Mouse (Mus musculus): ENCODE data around the gene Fgfr2. TPM values are rescaled to one million over a fixed set of nuclear protein-coding genes. Genes with fewer than 3 reads are reported as not detected.

Gene Fgfr2
- total RNA-seq, 1 experiment: 37.5 TPM

DNA sequence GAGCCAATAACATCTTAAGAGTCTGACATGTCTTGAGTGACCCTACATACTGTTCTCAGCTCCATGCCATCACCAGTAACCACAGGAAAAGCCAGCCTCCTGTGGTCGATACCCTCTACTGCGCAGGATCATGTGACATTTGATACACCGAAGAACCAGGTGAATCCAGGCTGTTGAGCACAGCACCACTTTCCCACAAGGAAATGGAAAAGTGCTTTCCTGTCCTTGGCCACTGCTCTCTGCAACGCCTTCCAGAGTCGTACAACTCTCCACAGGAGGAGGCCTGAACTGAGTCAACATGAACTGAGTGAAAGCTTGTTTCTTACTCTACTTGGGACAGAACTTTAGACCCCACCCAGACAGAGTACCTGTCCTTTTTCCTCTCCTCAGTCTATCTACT, 321.6 kb downstream of the Fgfr2 start:
- Histone ChIP-seq H3K36me3 (ENCODE audit: control insufficient read depth, insufficient read depth, low read length, poor library complexity, severe bottlenecking) (0 out of 2 replicates have a peak, but pooled peaks cover 2% of the 10 kb centered on the region), H3K4me3 (ENCODE audit: insufficient read depth in 1 of 2, low read depth in 1 of 2, low read length in 2 of 2, poor library complexity in 1 of 2, severe bottlenecking in 1 of 2) (no peak overlapping the region), H3K9ac (ENCODE audit: insufficient read depth, low read depth, low read length, poor library complexity, severe bottlenecking) (no peak overlapping the region), H3K4me1 (ENCODE audit: control insufficient read depth in 2 of 2, insufficient read depth in 2 of 2, low read length in 2 of 2, poor library complexity in 1 of 2) (peaks cover 4 to 26% of the 10 kb centered on the region in 2 experiments; a peak in 3 of 4 replicates), H3K27ac (ENCODE audit: insufficient read depth, low read depth, low read length, poor library complexity, severe bottlenecking) (no peak overlapping the region), H3K9me3 (ENCODE audit: control insufficient read depth, insufficient read depth, low read depth, low read length) (no peaks in the 10 kb centered on the region)
- no peak for TF ChIP-seq MAFK (IDR thresholded peaks at IDR 0.05; ENCODE audit: insufficient read depth, low read depth, low read length)
- TF ChIP-seq ZC3H11A (IDR thresholded peaks at IDR 0.05; ENCODE audit: borderline replicate concordance, low read depth, low read length): no peak
- no peak for TF ChIP-seq HCFC1 (IDR thresholded peaks at IDR 0.05; ENCODE audit: borderline replicate concordance, insufficient read depth, low read length)
- no peak for TF ChIP-seq ZNF384 (IDR thresholded peaks at IDR 0.05; ENCODE audit: low read depth, low read length)
- TF ChIP-seq CHD2 (IDR thresholded peaks at IDR 0.05; ENCODE audit: low read depth, low read length): no peak
- in situ Hi-C loops (cut with MboI; ENCODE audit: low sequenced_read_pairs in 2 of 2, unreplicated experiment in 2 of 2): no loop called here
- DNase-seq (ENCODE audit: low read depth, low spot score): no peak

DNA sequence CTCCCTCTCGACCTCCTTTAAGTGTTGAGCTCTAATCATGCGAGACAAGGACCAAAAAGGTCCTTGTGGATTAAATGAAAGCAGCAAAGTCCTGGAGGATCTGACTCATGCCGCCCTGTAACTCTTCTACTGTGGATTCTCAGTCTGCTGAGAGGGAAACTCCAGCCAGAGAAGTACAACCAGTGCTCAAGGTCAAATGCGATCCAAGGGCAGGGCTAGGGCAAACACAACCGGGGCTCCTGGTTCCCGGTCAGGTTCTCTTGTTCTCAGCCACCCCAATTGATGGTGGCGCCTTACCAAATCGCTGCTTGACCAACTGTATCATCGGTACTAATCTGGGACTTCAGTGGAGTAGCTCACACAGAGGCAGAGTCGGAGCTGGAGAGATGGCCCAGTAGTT, 322.3 kb downstream of the Fgfr2 start:
- Histone ChIP-seq H3K9ac (ENCODE audit: insufficient read depth, low read depth, low read length, poor library complexity, severe bottlenecking) (no peak overlapping the region), H3K4me3 (ENCODE audit: insufficient read depth in 1 of 2, low read depth in 1 of 2, low read length in 2 of 2, poor library complexity in 1 of 2, severe bottlenecking in 1 of 2) (no peak overlapping the region), H3K9me3 (ENCODE audit: control insufficient read depth, insufficient read depth, low read depth, low read length) (no peaks in the 10 kb centered on the region), H3K4me1 (ENCODE audit: control insufficient read depth in 2 of 2, insufficient read depth in 2 of 2, low read length in 2 of 2, poor library complexity in 1 of 2) (peaks cover 4 to 23% of the 10 kb centered on the region in 2 experiments; a peak in 3 of 4 replicates), H3K27ac (ENCODE audit: insufficient read depth, low read depth, low read length, poor library complexity, severe bottlenecking) (no peak overlapping the region), H3K36me3 (ENCODE audit: control insufficient read depth, insufficient read depth, low read length, poor library complexity, severe bottlenecking) (0 out of 2 replicates have a peak, but pooled peaks cover 2% of the 10 kb centered on the region)
- DNase-seq (ENCODE audit: low read depth, low spot score): no peak
- in situ Hi-C loops (cut with MboI; ENCODE audit: low sequenced_read_pairs in 2 of 2, unreplicated experiment in 2 of 2): no loop called here
- no peak for TF ChIP-seq CHD2 (IDR thresholded peaks at IDR 0.05; ENCODE audit: low read depth, low read length)

DNA sequence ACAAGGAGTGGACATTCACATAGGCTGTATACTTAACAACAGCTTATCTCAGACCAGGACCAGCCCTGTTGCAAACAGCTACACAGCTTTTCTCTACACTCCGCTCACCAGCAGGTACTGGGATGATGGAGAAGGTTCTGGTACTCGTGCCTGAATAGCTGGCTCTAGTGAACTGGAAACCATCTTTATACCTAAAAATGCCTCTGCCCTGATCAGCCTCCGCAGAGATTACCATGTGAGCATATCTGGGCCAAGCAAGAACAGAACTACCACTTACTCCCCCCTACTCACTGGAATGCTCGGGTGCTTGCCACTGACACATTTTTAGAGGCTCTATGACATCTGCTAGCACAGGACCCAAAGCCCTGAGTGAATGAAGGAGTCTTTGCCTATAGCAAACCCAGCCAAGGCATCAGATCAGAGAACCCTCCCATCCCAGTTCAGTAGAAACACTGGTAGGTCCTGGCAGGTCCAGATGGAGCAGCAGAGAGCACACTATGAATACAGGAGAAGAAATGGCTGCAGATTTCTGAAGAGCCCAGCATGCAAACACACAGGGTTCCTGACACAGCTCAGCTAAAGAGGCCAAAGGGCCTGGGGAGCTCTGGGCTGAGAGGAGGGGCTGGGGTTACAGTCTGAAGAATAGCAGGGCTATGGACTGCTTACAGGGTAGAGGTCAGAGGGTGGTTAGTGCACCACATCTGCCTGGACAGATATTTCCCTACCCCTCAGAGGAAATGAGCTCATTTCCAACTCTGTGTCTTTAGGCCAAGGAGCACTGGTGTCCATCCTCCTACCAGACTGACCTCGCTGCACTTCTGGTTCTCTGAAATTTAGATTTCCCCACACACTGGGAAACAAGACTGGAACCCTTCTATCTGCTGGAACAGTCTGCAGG, 323.8 kb downstream of the Fgfr2 start:
- TF ChIP-seq ZNF384 (IDR thresholded peaks at IDR 0.05; ENCODE audit: low read depth, low read length) (no peak), HCFC1 (IDR thresholded peaks at IDR 0.05; ENCODE audit: borderline replicate concordance, insufficient read depth, low read length) (no peak)
- no peak overlapping the region for H3K9ac ChIP-seq (ENCODE audit: insufficient read depth, low read depth, low read length, poor library complexity, severe bottlenecking)
- DNase-seq (ENCODE audit: low read depth, low spot score): no peak
- no peak overlapping the region for H3K4me3 ChIP-seq (ENCODE audit: insufficient read depth in 1 of 2, low read depth in 1 of 2, low read length in 2 of 2, poor library complexity in 1 of 2, severe bottlenecking in 1 of 2)
- in situ Hi-C loops (cut with MboI; ENCODE audit: low sequenced_read_pairs in 2 of 2, unreplicated experiment in 2 of 2): no loop called here
- peaks cover 4 to 23% of the 10 kb centered on the region in 2 experiments; a peak in 3 of 4 replicates for H3K4me1 ChIP-seq (ENCODE audit: control insufficient read depth in 2 of 2, insufficient read depth in 2 of 2, low read length in 2 of 2, poor library complexity in 1 of 2)
- no peaks in the 10 kb centered on the region for H3K9me3 ChIP-seq (ENCODE audit: control insufficient read depth, insufficient read depth, low read depth, low read length)
- 0 out of 2 replicates have a peak, but pooled peaks cover 2% of the 10 kb centered on the region for H3K36me3 ChIP-seq (ENCODE audit: control insufficient read depth, insufficient read depth, low read length, poor library complexity, severe bottlenecking)
- H3K27ac ChIP-seq (ENCODE audit: insufficient read depth, low read depth, low read length, poor library complexity, severe bottlenecking): no peak overlapping the region

DNA sequence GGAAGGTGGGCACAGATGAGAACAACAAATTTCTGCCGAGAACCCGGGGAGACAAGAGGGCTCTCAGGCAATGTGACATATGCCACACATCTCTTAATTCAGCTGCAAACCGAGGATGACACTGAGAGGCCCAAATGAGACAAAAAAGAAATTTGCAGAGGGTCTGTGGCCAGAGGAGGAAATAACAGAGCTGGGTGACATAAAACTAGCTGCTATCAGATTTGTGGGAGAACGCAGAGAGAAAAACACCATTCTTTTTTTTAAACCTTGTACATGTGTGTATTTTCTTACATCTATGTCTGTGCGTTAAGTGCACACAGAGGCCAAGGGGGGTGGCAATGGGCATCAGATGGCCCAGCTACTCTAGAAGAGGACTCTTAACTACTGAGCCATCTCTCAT, 328.0 kb downstream of the Fgfr2 start:
- in situ Hi-C loops (cut with MboI; ENCODE audit: low sequenced_read_pairs in 2 of 2, unreplicated experiment in 2 of 2): no loop called here

DNA sequence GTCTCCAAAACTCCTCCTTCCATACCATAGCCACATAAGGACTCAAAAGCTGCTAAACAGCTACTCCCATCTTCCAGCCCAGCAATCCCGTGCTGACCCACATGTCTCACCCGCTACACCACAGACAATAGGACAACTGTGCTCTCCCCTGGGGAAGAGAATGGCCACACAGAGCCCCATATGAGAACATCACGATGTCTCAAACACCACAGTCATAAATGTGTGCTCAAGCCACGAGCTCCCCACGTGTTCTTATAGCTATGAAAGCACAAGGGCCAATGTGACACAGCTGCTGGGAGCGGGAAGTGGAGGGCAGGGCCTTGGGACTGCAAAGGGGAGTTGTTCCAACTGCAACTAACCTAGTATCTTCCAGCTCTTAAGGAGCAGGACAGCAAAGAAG, 329.7 kb downstream of the Fgfr2 start:
- H3K36me3 ChIP-seq (ENCODE audit: control insufficient read depth, insufficient read depth, low read length, poor library complexity, severe bottlenecking): no peaks in the 10 kb centered on the region; the same call in 1 of the 2 replicates
- TF ChIP-seq ZC3H11A (IDR thresholded peaks at IDR 0.05; ENCODE audit: borderline replicate concordance, low read depth, low read length) (no peak), ZNF384 (IDR thresholded peaks at IDR 0.05; ENCODE audit: low read depth, low read length) (no peak), HCFC1 (IDR thresholded peaks at IDR 0.05; ENCODE audit: borderline replicate concordance, insufficient read depth, low read length) (no peak), CHD2 (IDR thresholded peaks at IDR 0.05; ENCODE audit: low read depth, low read length) (no peak), MAFK (IDR thresholded peaks at IDR 0.05; ENCODE audit: insufficient read depth, low read depth, low read length) (no peak)
- H3K9me3 ChIP-seq (ENCODE audit: control insufficient read depth, insufficient read depth, low read depth, low read length): no peaks in the 10 kb centered on the region
- H3K27ac ChIP-seq (ENCODE audit: insufficient read depth, low read depth, low read length, poor library complexity, severe bottlenecking): no peak overlapping the region
- H3K9ac ChIP-seq (ENCODE audit: insufficient read depth, low read depth, low read length, poor library complexity, severe bottlenecking): no peak overlapping the region
- no peak for DNase-seq (ENCODE audit: low read depth, low spot score)
- H3K4me1 ChIP-seq (ENCODE audit: control insufficient read depth in 2 of 2, insufficient read depth in 2 of 2, low read length in 2 of 2, poor library complexity in 1 of 2): peaks cover 4 to 7% of the 10 kb centered on the region in 2 experiments; a peak in 3 of 4 replicates
- H3K4me3 ChIP-seq (ENCODE audit: insufficient read depth in 1 of 2, low read depth in 1 of 2, low read length in 2 of 2, poor library complexity in 1 of 2, severe bottlenecking in 1 of 2): no peak overlapping the region
- in situ Hi-C loops (cut with MboI; ENCODE audit: low sequenced_read_pairs in 2 of 2, unreplicated experiment in 2 of 2): no loop called here

More for the DNA sequence above, 328.0 kb downstream of the Fgfr2 start:
- H3K27ac ChIP-seq (ENCODE audit: insufficient read depth, low read depth, low read length, poor library complexity, severe bottlenecking): no peak overlapping the region
- H3K36me3 ChIP-seq (ENCODE audit: control insufficient read depth, insufficient read depth, low read length, poor library complexity, severe bottlenecking): no peaks in the 10 kb centered on the region; the same call in 1 of the 2 replicates
- H3K9me3 ChIP-seq (ENCODE audit: control insufficient read depth, insufficient read depth, low read depth, low read length): no peaks in the 10 kb centered on the region
- H3K4me1 ChIP-seq (ENCODE audit: control insufficient read depth in 2 of 2, insufficient read depth in 2 of 2, low read length in 2 of 2, poor library complexity in 1 of 2): peaks cover 4 to 8% of the 10 kb centered on the region in 2 experiments; a peak in 3 of 4 replicates
- no peak for DNase-seq (ENCODE audit: low read depth, low spot score)
- H3K9ac ChIP-seq (ENCODE audit: insufficient read depth, low read depth, low read length, poor library complexity, severe bottlenecking): no peak overlapping the region
- no peak overlapping the region for H3K4me3 ChIP-seq (ENCODE audit: insufficient read depth in 1 of 2, low read depth in 1 of 2, low read length in 2 of 2, poor library complexity in 1 of 2, severe bottlenecking in 1 of 2)
- TF ChIP-seq ZC3H11A (IDR thresholded peaks at IDR 0.05; ENCODE audit: borderline replicate concordance, low read depth, low read length): no peak
